Mouse (Mus musculus): Measurements from ENCODE around the gene Lrrc32.

The Lrrc32 gene

DNA sequence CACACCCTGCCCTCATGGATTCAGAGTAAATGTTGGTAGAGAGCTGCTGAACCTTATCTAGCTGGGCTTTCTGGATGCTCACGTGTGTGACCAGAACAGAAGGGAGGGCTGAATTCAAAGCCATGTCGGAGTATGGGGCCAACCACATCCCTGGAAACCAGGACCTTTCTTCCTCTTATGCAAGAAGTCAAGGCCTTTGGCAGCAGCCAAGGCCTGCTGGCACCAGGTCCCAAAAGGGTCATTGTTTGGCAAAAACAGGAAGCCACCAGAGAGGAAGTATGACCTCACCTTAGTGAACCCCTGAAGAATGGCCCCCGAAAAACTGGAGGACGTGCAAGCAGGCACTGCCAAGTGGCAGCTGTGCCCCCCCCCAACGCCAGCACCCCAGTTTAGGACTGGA lies 33.5 kb downstream of the Lrrc32 start:
- DNase-seq = peak; percentile 67 to 69

DNA sequence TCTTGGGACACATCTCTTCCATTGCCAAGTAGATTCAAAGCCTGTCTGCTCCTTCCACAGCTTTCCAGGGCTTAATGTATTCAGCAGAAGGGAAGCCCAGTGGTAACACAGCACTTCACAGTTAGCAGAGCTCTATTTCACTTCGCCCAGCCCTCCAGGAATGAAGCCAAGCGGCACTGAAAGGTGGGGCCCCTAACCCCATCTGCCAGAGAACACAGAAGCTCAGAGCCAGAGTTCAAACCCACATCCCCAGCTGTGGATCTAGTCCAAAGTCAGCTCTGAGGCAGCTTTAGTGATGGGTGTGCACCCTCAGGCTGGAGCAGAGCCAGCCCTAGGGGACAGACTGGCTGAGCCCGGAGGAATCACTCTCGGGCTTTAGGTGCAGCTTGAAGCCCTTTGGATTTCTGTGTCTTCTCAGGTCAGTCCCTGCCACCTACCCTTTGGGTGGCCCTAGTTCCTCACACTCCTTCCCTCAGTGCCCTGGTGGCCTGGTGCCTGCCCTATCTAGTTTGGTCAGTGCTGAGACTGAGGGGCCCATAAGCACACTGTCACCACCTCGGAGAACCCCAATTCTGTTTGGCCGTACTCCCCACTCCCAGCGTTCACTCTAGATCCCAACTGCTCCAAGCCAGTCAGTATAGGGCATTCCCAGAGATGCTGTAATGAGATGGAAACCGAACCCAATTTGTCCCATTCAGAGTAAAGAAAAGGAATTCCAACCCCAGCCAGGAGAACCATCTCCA lies 34.2 kb downstream of the Lrrc32 start:
- DNase-seq = peak; percentile 62 to 71

DNA sequence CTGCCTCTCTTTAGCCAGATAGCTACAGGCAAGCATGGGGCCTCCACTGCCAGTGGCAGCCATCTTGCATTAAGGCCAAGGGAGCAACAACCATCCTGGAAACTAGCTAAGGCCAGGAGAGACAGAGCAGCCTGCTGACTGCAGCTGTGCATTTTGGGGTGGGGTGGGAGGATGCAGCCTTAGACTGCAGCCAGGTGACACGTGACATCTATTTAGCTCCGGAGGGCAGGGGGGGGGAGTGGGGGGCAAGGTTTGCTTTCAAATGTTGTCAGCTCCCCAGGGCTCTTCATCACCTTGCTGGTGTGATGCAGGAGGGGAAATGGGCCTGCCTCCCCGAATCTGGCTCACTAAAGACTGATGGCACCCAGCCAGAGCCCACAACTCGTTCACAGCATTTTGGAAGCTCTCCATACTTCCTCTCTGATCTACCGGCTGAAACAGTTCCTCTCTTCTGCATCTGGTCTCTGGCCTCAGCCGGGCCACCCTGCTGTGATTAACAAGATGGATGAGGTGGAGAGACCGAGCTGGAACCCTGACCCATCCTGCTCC lies 34.8 kb downstream of the Lrrc32 start:
- DNase-seq = peak; percentile 58 to 60

DNA sequence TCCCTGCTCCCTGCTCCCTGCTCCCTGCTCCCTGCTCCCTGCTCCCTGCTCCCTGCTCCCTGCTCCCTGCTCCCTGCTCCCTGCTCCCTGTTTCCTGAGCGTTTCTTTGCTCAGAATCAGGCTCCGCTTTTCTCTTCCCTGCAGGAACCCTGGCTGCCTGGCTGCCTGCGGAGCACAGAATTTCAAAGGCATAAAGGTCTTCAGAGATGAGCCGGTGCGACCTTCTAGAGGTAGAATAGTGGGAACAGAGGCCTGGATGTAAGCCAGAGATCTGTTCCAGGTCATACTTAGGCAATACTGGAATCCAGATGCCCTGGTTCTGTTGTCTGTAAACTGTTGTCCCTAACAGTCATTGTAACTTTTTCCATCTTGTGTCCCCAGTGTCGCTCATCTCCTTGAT lies 35.3 kb downstream of the Lrrc32 start:
- no peak for DNase-seq

DNA sequence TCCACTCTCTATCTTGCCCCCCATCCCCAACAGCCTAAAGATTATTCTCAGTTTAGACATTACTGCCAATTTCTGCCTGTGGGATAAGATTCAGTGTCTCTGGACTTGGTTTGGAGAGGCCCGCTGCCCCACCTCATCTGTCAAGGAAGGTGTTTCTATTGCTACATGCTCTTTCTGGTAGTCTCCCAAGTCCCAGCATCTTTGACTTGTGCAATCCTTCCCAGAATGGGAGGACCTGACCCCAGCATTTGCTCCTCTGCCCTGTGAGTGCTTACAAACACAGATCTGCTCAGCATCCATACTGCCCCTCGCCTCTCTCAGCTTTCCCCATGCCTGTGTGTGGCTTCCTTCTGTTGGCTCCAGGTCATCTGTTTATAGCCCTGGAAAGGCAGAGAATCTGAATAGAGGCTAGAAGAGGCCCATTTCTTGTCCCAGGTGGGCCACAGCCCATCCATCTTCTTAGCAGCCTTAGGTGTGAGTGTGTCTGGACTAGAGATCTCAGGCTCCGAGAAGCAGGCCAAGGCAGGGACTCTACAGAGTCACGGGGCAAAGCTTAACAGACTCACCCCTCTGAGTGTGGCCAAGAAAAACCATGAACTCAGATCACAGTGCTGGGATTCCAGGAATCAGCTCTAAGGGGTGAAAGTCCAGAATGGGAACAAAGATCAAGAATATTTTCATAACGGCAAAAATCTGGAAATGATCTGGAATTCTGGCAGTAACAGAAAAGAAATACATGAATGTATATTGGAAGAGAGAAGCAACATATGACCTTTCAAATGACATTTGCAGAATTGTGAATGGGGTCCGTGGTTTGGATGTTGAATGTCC lies 36.0 kb downstream of the Lrrc32 start:
- DNase-seq = peak; percentile 49 to 63

DNA sequence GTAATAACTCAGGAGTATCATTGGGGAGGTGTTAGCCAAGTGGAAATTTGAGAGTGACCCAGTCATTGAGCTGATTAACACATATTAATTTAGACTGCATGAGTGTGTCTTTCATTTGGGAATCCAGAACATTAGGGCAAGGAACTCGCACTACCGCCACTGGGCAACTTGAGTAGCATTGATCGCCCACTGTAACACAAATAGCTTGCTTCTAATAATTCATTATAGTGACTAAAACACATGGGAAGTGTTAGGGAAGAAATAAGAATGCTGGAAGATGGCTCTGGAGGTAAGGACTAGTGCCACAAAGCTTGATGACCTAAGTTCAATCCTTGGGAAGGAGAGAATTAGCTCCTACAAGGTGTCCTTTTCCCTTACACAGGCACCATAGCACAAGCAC lies 38.0 kb downstream of the Lrrc32 start:
- DNase-seq = no peak

DNA sequence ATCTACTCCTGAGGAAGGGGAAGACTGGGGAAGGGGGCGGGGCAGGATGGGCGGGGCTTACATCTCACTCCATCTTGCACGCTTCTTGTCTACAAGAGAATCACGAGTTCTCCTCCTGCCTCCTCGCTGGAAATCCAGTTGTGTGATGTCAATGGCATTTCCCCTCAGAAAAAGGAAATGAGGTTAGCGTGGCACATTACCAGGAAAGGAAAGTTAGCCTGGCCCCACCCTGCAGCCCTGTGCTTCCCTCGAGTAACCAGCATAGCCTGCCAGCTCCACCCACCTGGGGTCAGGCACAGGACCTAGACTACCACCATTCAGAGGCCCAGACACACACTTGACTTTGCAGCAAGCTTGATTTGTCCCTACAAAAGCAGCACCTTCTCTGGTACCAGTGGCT lies 42.5 kb downstream of the Lrrc32 start:
- peak; percentile 40 for DNase-seq

DNA sequence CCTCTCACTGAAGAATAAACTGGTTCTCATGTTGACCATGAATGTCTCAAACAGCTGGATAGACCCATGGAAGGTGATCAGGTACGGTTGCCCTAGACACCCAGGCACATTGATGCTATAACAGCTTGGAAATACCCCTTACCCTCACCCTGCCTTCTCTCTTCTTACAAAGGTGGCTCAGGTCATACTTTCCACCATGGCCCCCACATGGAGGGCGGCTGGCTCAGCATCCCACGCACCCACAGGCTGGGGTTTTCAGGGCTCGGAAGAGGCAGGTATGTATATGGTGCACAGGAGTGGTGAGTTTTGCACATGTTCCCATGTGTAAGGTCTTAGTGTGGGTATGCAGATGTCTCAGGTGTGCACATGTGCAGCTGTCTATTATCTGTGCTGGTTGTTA lies 43.9 kb downstream of the Lrrc32 start:
- no peak for DNase-seq

DNA sequence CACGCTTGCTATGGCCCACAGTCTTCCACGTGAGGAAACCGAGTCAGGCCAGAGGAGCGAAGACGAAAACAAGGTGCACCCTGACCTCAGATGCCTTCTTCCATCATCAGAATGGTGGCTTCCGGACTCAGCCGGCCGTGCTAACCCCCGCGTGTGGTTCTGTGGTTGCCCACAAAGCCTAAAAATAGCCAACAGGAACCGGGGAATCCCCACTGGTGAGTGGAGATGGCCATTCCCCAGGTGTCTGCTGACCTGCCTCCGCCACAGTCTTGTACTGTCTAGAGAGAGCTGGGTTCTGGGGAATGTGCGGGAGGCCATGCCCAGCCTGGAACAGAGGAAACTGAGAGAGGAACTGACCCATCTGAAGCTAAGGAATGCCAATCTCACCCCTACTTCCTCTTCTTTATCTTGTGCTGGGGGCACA lies 45.4 kb downstream of the Lrrc32 start:
- no peak for DNase-seq

DNA sequence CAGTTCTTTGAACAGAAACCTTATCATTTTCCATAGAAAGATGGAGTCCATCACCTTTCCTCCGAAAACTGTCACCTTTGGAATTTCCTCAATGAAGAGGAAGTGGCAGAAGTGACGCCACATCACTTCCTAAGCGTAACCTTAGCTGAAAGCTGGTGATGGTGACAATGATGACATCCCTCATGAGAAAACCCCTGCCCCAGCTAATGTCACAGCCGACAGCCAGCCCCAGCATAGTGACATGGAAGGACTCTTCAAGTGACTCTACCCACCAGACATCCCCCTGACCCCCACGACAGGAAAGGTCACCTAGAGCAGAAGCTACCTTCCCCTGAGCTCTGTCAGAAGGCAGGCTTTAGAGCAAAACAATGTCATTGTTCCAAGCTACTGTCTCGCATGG lies 46.1 kb downstream of the Lrrc32 start:
- no peak for DNase-seq

DNA sequence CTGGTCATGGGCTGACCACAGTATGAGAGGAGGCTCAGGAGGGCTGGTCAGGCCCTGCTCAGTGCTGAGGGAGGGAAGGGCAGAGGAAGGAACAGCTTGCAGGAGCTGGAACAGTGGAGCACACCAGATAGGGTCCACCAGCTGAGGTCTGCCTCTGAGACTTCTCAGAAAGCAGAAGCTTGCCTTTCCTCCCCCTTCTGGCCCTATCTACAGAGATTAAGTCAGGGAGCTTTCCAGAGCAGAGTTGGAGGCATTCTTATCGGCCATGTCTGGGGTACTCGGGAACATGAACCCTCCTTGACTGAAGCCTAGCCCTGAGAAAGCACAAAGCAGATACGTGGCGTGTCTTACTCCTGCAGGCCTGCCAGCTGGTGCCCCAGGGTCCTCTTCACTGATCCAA lies 46.8 kb downstream of the Lrrc32 start:
- no peak for DNase-seq

DNA sequence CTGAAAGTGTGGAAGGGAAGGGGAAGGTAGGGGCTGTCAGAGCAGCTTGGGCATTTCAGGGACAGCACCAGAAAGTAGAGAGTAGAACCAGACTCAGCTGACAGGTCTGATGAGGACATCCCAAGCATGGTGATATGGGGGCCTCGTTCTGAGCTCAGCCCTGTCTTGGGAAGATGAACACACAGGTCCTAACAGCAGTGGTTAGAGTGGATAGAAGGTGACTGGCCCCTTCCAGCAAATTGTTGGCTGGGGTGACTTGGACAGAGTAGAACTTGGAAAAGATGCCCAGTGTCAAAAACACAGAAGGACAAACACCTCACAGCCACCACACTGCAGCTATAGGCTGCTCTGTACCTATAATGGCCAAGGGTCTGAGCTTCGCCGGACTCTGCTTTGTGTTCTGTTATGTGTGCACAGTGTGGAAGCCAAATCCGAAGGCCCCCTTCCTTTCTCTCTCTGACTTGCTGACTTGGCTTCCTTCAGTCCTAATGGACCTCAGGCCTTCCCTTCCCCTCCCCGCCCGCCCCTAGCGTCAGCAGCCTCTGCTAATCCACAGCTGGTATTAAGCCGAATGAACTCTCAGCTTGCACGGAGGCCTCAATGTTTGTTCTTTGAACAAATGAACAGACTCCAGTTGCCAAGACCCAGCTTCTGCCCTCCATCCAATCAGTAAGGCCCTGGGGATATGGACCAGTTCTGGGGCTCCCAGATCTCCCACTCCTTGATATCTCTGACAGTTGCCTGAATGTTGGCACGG lies 48.3 kb downstream of the Lrrc32 start:
- DNase-seq = no peak

DNA sequence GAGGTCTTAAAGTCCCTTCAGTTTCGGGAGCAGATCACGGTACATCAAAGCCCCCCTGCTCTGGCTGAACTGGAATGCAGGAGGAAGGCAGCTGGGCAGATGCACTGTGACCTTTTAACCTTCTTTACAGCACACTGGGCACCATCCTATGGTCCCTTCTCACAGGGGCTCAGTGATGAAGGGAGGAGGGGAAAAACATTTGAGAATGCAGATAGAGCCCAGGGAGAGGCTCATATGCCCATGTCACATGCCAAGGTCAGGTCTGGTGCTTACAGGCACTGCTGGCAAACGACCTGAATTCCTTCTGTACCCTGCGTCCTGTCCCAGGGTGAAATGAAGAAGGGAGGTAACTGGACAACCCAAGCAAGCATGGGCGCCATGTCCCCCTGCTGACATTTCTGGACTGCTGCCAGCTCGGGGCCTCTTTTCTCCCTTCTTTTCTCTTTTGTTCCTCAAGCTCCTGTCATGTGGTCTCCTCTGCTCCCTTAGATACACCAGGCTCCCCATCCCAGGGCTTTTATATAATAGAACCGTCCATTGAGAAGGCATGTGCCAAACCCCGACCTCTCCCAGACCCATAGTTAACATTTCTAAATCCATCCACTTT lies 49.0 kb downstream of the Lrrc32 start:
- DNase-seq = no peak

DNA sequence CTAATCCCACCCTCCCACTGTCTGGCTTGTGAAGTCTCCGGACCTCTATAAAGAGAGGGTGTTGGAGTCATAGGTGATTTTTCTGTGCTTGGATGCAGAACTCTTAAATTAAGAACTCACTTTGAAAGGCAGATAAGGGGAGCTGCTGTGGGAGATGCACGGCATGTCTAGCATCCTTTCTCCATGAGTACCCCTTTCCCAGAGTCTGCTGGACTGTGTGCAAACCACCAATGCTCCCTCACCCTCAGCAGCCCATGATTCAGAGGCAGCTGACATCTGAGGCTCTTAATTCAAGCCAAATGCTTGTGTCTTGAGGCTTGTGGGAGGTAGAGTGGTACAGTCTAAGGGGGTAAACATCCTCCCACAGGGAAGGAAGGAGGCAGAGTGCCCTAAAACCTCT lies 51.8 kb downstream of the Lrrc32 start:
- no peak for DNase-seq

DNA sequence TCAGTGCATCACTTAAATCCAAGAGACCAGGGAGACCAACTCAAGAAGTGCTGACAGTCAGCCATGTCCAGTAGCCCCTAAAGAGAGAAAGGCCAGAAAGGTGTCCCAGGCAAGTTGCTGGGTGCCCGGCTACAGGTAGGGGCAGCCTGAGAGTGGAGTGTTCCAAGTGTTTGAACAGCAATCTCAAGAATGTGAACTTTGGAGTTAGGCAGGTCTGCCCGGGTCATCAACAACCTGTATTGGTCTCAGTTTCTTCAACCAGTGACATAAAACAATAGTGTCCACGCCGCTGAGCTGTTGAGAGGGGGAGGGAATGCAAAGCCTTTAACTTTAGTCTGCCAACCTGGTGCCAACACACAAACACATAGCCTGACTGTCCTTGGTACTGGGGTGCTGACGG lies 52.5 kb downstream of the Lrrc32 start:
- peak; percentile 47 to 54 for DNase-seq

DNA sequence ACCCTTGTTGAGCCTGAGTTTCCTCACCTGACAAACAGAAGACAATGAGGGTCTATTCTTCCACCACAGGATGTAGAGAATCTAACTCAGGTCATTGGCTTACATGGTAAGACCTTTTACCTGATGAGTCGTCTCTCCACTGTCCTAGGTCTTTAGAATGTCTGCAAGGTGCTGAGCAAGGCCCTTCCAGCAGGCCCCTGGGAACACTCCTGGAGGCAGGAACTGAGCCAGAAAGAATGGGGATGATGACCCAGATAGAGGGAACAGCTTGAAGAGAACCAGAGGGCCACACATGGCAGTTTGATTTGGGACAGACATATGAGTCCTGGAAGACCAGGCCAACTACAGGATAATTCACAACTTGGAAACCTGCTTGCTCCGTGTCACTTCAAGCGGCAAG lies 53.2 kb downstream of the Lrrc32 start:
- no peak for DNase-seq

DNA sequence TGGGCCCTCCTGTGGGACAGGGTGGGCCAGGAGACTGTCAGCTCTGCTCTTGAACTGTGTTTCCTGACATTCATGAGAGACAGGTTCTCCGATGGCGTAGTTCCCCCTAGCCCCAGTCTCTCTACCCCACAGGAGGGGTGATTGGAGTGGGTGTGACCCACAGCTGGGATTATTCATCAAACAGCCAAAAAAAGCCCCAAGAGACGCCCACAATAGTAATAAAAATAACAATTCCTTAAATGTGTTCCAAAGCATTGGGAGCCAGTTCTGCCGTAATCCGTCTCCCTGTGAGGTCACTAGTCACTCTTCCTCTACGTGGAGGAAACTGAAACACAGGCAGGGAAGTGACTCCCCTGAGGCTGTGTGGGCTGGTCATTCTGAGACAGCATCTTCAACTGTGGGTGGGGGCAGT lies 53.7 kb downstream of the Lrrc32 start:
- peak; percentile 44 to 63 for DNase-seq

DNA sequence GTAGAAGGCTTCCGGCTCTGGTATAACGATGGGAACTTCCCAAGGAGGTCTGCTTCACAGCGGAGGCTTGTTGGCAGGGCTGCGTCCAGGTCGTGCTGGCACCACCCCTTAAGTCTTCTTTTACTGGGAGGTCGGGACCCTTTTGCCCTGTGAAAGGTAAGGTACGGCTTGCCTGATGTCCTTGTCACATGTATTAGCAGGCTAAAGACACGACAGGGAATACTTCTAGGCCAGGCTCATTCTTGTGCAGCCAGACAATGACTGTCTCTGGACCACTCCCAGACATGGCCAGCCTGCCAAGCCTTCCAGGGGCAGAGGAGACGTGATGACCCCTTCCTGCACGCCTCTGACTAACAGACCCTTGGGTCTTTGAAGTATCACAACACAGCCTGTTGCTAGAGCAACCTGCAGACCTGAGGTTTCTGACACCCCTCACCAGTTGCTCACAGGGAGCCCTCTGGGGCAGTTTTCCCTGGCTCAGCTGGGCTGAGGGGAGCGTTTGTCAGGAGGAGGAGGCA lies 54.8 kb downstream of the Lrrc32 start:
- DNase-seq = no peak

DNA sequence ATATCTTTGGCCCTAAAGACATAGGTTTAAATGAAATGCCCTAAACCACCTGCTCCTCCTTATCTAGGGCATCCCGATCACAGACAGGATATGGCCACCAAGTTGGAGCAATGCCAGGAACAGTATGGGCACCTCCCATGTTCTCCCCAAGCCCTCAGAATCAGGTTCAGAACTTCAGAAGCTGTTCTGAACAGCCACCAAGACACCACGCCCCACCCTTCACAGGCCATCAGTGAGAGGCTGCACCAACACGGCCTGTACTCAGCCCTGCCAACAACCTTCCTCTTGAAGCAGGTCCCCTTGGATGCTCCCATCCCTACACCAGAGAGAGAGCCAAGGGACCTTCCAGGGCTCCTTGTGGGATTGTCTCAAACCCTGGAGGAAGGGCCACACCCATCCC lies 55.5 kb downstream of the Lrrc32 start:
- no peak for DNase-seq

DNA sequence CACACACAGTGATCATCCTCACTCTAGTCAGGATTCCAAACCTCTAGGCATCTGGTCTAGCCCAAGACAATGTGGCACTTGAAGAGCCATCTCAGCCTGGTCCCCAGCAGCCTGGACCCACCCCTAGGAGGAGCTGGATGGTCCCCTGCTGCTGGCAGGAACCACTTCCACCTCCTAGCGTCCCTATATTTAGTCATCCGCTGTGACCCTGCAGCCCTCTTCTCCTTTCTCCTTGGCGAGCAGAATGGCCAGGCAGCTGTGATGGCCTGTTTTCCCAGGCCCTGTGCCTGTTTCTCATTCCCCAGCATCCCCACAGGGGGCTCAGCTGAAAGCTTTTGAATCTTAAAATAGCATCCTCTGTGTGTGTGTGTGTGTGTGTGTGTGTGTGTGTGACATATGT lies 59.8 kb downstream of the Lrrc32 start:
- DNase-seq = no peak

DNA sequence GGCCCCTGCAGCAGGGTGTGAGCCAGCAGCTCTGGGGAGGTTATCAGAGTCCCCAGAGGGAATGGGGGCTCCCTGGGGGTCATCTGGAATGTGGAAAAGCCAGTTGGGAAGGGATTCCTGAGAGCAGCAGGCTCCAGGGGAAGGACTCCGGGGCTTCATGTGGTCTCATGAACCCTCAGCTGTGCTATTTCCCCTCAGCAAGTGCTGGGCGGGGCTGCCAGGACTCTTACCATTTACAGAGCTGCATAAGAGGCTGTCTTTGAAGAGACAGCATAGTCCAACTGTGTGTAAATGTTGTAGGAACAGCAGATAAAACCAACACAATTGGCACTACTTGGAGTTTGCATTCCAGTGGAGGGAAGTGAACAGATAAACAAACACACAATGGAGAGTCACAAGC lies 61.5 kb downstream of the Lrrc32 start:
- DNase-seq = peak in 1 of 2 experiments; percentile 30

DNA sequence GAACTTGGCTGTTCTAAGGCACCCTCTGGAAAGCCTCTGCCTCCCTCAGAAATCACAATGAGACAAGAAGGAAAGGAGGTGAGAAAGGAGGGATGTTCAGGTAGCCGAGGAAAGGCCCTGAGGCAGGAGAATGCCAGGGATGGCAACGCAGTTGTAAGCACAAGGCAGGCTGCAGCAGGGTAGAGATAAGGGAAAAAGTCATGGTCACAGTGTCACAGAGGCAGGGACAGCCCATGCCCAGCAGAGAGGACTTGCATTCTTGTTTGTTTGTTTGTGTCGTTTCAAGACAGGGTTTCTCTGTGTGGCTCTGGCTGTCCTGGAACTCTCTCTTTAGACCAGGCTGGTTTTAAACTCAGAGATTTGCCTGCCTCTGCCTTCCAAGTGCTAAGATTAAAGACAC lies 62.0 kb downstream of the Lrrc32 start:
- no peak for DNase-seq

All from kidney, adult 8-10 months (tissue).